Mouse (Mus musculus): Measurements from ENCODE around the gene Mcrs1. TPM values are rescaled to one million over a fixed set of nuclear protein-coding genes. Genes with fewer than 3 reads are reported as not detected.

Mcrs1 gene
- polyA plus RNA-seq (2014; fragmentation: Nextera tagmentation; extraction: Ambion mirVana), result 146 and 154 TPM in 2 replicates

- peak; percentile 89 for ATAC-seq (replicated peaks; ENCODE audit: low FRiP score, low TSS enrichment, low read depth)
- WGBS, result under 1% methylated on average over 52 of the region's 52 CpGs
- H3K27me3 ChIP-seq (replicated peaks; ENCODE audit: control insufficient read depth, insufficient read depth, low read length), result no peaks in the 10 kb centered on the region
- H3K36me3 ChIP-seq (ENCODE audit: control insufficient read depth, insufficient read depth, low read length), result peaks cover 26% of the 10 kb centered on the region
- H3K4me3 ChIP-seq (ENCODE audit: low read depth, low read length), result peak within 1 kb of the TSS; percentile 81
- peaks cover 5% of the 10 kb centered on the region for H3K4me1 ChIP-seq (replicated peaks; ENCODE audit: control insufficient read depth, insufficient read depth, low read length)
- peak within 1 kb of the TSS; percentile 70 for H3K9ac ChIP-seq (ENCODE audit: low read length)
- DNase-seq (ENCODE audit: low spot score), result peak; percentile 97
- no peaks in the 10 kb centered on the region for H3K9me3 ChIP-seq (ENCODE audit: control insufficient read depth, low read length)
- peak within 1 kb of the TSS; percentile 97 for H3K27ac ChIP-seq (ENCODE audit: low read depth)
- peak within 1 kb of the TSS; percentile 94 for H3K4me2 ChIP-seq (ENCODE audit: low read length)
These were observed at the start of gene Mcrs1 for GRCm38 (mm10) chr15:99251626-99252380. Gene Mcrs1, minus strand, starts transcription at chr15:99251961.

- Histone ChIP-seq H3K9ac (ENCODE audit: low read length) (no peak overlapping the region), H3K36me3 (ENCODE audit: control insufficient read depth, insufficient read depth, low read length) (no peaks in the 10 kb centered on the region), H3K4me3 (ENCODE audit: low read depth, low read length) (peak overlapping the region; percentile 73; the same call in 1 of the 2 replicates), H3K4me1 (replicated peaks; ENCODE audit: control insufficient read depth, insufficient read depth, low read length) (no peaks in the 10 kb centered on the region), H3K9me3 (ENCODE audit: control insufficient read depth, low read length) (no peaks in the 10 kb centered on the region), H3K4me2 (ENCODE audit: low read length) (peak overlapping the region; percentile 63), H3K27ac (ENCODE audit: low read depth) (0 out of 2 replicates have a peak overlapping the region, but pooled peaks have one; percentile 87), H3K27me3 (replicated peaks; ENCODE audit: control insufficient read depth, insufficient read depth, low read length) (no peaks in the 10 kb centered on the region)
- DNase-seq (ENCODE audit: low spot score) (no peak), ATAC-seq (replicated peaks; ENCODE audit: low FRiP score, low TSS enrichment, low read depth) (no peak)
- 46% methylated on average over 5 of the region's 5 CpGs for WGBS
These were observed 44.5 kb upstream of the Mcrs1 start for GRCm38 (mm10) chr15:99296213-99296612.

- peak; percentile 34; the same call in 1 of the 2 replicates for ATAC-seq (replicated peaks; ENCODE audit: low FRiP score, low TSS enrichment, low read depth)
- Histone ChIP-seq H3K9ac (ENCODE audit: low read length) (peak within 1 kb of the TSS; percentile 66), H3K27ac (ENCODE audit: low read depth) (peak within 1 kb of the TSS; percentile 87), H3K4me3 (ENCODE audit: low read depth, low read length) (peak within 1 kb of the TSS; percentile 73), H3K4me1 (replicated peaks; ENCODE audit: control insufficient read depth, insufficient read depth, low read length) (no peaks in the 10 kb centered on the region), H3K9me3 (ENCODE audit: control insufficient read depth, low read length) (no peaks in the 10 kb centered on the region), H3K4me2 (ENCODE audit: low read length) (peak within 1 kb of the TSS; percentile 63), H3K36me3 (ENCODE audit: control insufficient read depth, insufficient read depth, low read length) (no peaks in the 10 kb centered on the region), H3K27me3 (replicated peaks; ENCODE audit: control insufficient read depth, insufficient read depth, low read length) (no peaks in the 10 kb centered on the region)
- 2% methylated on average over 12 of the region's 17 CpGs for WGBS
- DNase-seq (ENCODE audit: low spot score), result peak; percentile 72
These were observed 43.8 kb upstream of the Mcrs1 start, which contains the start of gene Fam186b for GRCm38 (mm10) chr15:99295484-99295981. Gene Fam186b, minus strand, starts transcription at chr15:99295888.

- DNase-seq (ENCODE audit: low spot score), result peak; percentile 97
- 0% methylated on average over 41 of the region's 64 CpGs for WGBS
These were observed 43.1 kb upstream of the Mcrs1 start, which contains the start of gene Prpf40b for GRCm38 (mm10) chr15:99294813-99295374. Gene Prpf40b, plus strand, starts transcription at chr15:99295087.

GRCm38 (mm10) chr15:99294287-99294686, 42.5 kb upstream of the Mcrs1 start:
- no peaks in the 10 kb centered on the region for H3K4me1 ChIP-seq (replicated peaks; ENCODE audit: control insufficient read depth, insufficient read depth, low read length)
- H3K27me3 ChIP-seq (replicated peaks; ENCODE audit: control insufficient read depth, insufficient read depth, low read length), result no peaks in the 10 kb centered on the region
- H3K9me3 ChIP-seq (ENCODE audit: control insufficient read depth, low read length), result no peaks in the 10 kb centered on the region
- peak overlapping the region; percentile 66 for H3K9ac ChIP-seq (ENCODE audit: low read length)
- peak overlapping the region; percentile 73 for H3K4me3 ChIP-seq (ENCODE audit: low read depth, low read length)
- no peak for ATAC-seq (replicated peaks; ENCODE audit: low FRiP score, low TSS enrichment, low read depth)
- peak overlapping the region; percentile 63 for H3K4me2 ChIP-seq (ENCODE audit: low read length)
- no peaks in the 10 kb centered on the region for H3K36me3 ChIP-seq (ENCODE audit: control insufficient read depth, insufficient read depth, low read length)
- WGBS, result 22% methylated on average over 16 of the region's 16 CpGs
- no peak overlapping the region; the same call in 1 of the 2 replicates for H3K27ac ChIP-seq (ENCODE audit: low read depth)
- DNase-seq (ENCODE audit: low spot score), result peak; percentile 65

More at GRCm38 (mm10) chr15:99294813-99295374, 43.1 kb upstream of the Mcrs1 start, which contains the start of gene Prpf40b:
- peak within 1 kb of the TSS; percentile 66 for H3K9ac ChIP-seq (ENCODE audit: low read length)
- H3K27ac ChIP-seq (ENCODE audit: low read depth), result peak within 1 kb of the TSS; percentile 87
- H3K4me3 ChIP-seq (ENCODE audit: low read depth, low read length), result peak within 1 kb of the TSS; percentile 73
- no peaks in the 10 kb centered on the region for H3K9me3 ChIP-seq (ENCODE audit: control insufficient read depth, low read length)
- H3K4me2 ChIP-seq (ENCODE audit: low read length), result peak within 1 kb of the TSS; percentile 63
- no peaks in the 10 kb centered on the region for H3K27me3 ChIP-seq (replicated peaks; ENCODE audit: control insufficient read depth, insufficient read depth, low read length)
- H3K36me3 ChIP-seq (ENCODE audit: control insufficient read depth, insufficient read depth, low read length), result no peaks in the 10 kb centered on the region
- ATAC-seq (replicated peaks; ENCODE audit: low FRiP score, low TSS enrichment, low read depth), result peak; percentile 92
- H3K4me1 ChIP-seq (replicated peaks; ENCODE audit: control insufficient read depth, insufficient read depth, low read length), result no peaks in the 10 kb centered on the region

- no peak overlapping the region for H3K4me2 ChIP-seq (ENCODE audit: low read length)
- H3K4me1 ChIP-seq (replicated peaks; ENCODE audit: control insufficient read depth, insufficient read depth, low read length), result no peaks in the 10 kb centered on the region
- H3K27me3 ChIP-seq (replicated peaks; ENCODE audit: control insufficient read depth, insufficient read depth, low read length), result no peaks in the 10 kb centered on the region
- ATAC-seq (replicated peaks; ENCODE audit: low FRiP score, low TSS enrichment, low read depth) (no peak), DNase-seq (ENCODE audit: low spot score) (no peak)
- H3K27ac ChIP-seq (ENCODE audit: low read depth), result no peak overlapping the region
- H3K9me3 ChIP-seq (ENCODE audit: control insufficient read depth, low read length), result no peaks in the 10 kb centered on the region
- H3K36me3 ChIP-seq (ENCODE audit: control insufficient read depth, insufficient read depth, low read length), result no peaks in the 10 kb centered on the region
- no peak overlapping the region for H3K4me3 ChIP-seq (ENCODE audit: low read depth, low read length)
- no peak overlapping the region for H3K9ac ChIP-seq (ENCODE audit: low read length)
- WGBS, result 84% methylated on average over 11 of the region's 11 CpGs
These were observed 38.8 kb upstream of the Mcrs1 start for GRCm38 (mm10) chr15:99290586-99290985.

GRCm38 (mm10) chr15:99285189-99285535, 33.4 kb upstream of the Mcrs1 start:
- no peaks in the 10 kb centered on the region for H3K9me3 ChIP-seq (ENCODE audit: control insufficient read depth, low read length)
- H3K36me3 ChIP-seq (ENCODE audit: control insufficient read depth, insufficient read depth, low read length), result no peaks in the 10 kb centered on the region
- no peaks in the 10 kb centered on the region for H3K4me1 ChIP-seq (replicated peaks; ENCODE audit: control insufficient read depth, insufficient read depth, low read length)
- no peaks in the 10 kb centered on the region for H3K27me3 ChIP-seq (replicated peaks; ENCODE audit: control insufficient read depth, insufficient read depth, low read length)
- H3K9ac ChIP-seq (ENCODE audit: low read length), result no peak overlapping the region
- no peak overlapping the region for H3K27ac ChIP-seq (ENCODE audit: low read depth)
- H3K4me2 ChIP-seq (ENCODE audit: low read length), result no peak overlapping the region
- 55% methylated on average over 8 of the region's 8 CpGs for WGBS
- H3K4me3 ChIP-seq (ENCODE audit: low read depth, low read length), result no peak overlapping the region
- ATAC-seq (replicated peaks; ENCODE audit: low FRiP score, low TSS enrichment, low read depth), result peak; percentile 59
- DNase-seq (ENCODE audit: low spot score), result no peak

- Histone ChIP-seq H3K4me3 (ENCODE audit: low read depth, low read length) (no peak overlapping the region), H3K9ac (ENCODE audit: low read length) (no peak overlapping the region), H3K4me1 (replicated peaks; ENCODE audit: control insufficient read depth, insufficient read depth, low read length) (no peaks in the 10 kb centered on the region), H3K36me3 (ENCODE audit: control insufficient read depth, insufficient read depth, low read length) (no peaks in the 10 kb centered on the region), H3K4me2 (ENCODE audit: low read length) (no peak overlapping the region; the same call in 1 of the 2 replicates), H3K9me3 (ENCODE audit: control insufficient read depth, low read length) (no peaks in the 10 kb centered on the region), H3K27me3 (replicated peaks; ENCODE audit: control insufficient read depth, insufficient read depth, low read length) (no peaks in the 10 kb centered on the region), H3K27ac (ENCODE audit: low read depth) (no peak overlapping the region)
- WGBS, result 33% methylated on average over 14 of the region's 14 CpGs
- ATAC-seq (replicated peaks; ENCODE audit: low FRiP score, low TSS enrichment, low read depth) (peak; percentile 70), DNase-seq (ENCODE audit: low spot score) (no peak)
These were observed 32.9 kb upstream of the Mcrs1 start for GRCm38 (mm10) chr15:99284527-99285188.
